Mouse (Mus musculus) neural tube, embryonic 13.5 days (tissue): ENCODE data around the gene C2cd4d. TPM values are rescaled to one million over a fixed set of nuclear protein-coding genes. Genes with fewer than 3 reads are reported as not detected.

ENCODE experiments used
- polyA plus RNA-seq: library from polyadenylated mRNA; unstranded; fragments of >200 nt; fragmentation: Nextera tagmentation; extraction: Ambion mirVana; gene quantifications from 2 replicates; pipeline ENCODE4 v1.2.1, GENCODE M21; 2015

Gene C2cd4d
- polyA plus RNA-seq, 1 experiment from 2014 or later, result 2.2 TPM

Other genes with a start within 250 kb of the C2cd4d start
- gene Gm10696, start 184.2 kb upstream of the C2cd4d start, polyA plus RNA-seq, result not detected in 2 replicates
- not detected in 2 replicates for gene Gm5286, start 165.7 kb upstream of the C2cd4d start, polyA plus RNA-seq
- gene Gm4778, start 98.4 kb upstream of the C2cd4d start, polyA plus RNA-seq, result not detected in 2 replicates
- 39.0 and 49.2 TPM in 2 replicates for gene Them4, start 52.3 kb upstream of the C2cd4d start, polyA plus RNA-seq
- gene Them5, start 20.3 kb upstream of the C2cd4d start, polyA plus RNA-seq, result 0.30 TPM in 1 of 2 replicates, not detected in the other
- gene Rorc, start 10.4 kb downstream of the C2cd4d start, polyA plus RNA-seq, result 0.33 and 0.36 TPM in 2 replicates
- gene Lingo4, start 36.1 kb downstream of the C2cd4d start, polyA plus RNA-seq, result 0.70 and 1.0 TPM in 2 replicates
- gene Tdrkh, start 50.8 kb downstream of the C2cd4d start, polyA plus RNA-seq, result 51.0 and 51.9 TPM in 2 replicates
- gene Mrpl9, start 80.9 kb downstream of the C2cd4d start, polyA plus RNA-seq, result 58.6 and 62.2 TPM in 2 replicates
- 0.88 and 1.4 TPM in 2 replicates for gene Oaz3, start 81.5 kb downstream of the C2cd4d start, polyA plus RNA-seq
- gene Celf3, start 115.9 kb downstream of the C2cd4d start, polyA plus RNA-seq, result 246 and 259 TPM in 2 replicates
- gene Riiad1, start 117.9 kb downstream of the C2cd4d start, polyA plus RNA-seq, result 11.9 and 18.3 TPM in 2 replicates
- gene Snx27, start 220.3 kb downstream of the C2cd4d start, polyA plus RNA-seq, result 77.0 and 83.0 TPM in 2 replicates